Mouse (Mus musculus) gastrocnemius, postnatal 25 days (tissue): ENCODE measurements around the gene Akr1c19. TPM values are rescaled to one million over a fixed set of nuclear protein-coding genes. Genes with fewer than 3 reads are reported as not detected.

ENCODE experiments used
- DNase-seq: peaks from one replicate; pipeline ENCODE4 v3.0.0; 2022
- total RNA-seq, 2 experiments: library from RNA; stranded (reverse); gene quantifications; 1 replicate in 1 of 2; 2 replicates in 1 of 2; pipeline ENCODE4 v1.2.3; 2021

Gene Akr1c19
- total RNA-seq, 2 experiments from 2014 or later, result 0.28 TPM; not detected in 1

GRCm38 (mm10) chr13:4270860-4271259 is 42.4 kb downstream of the Akr1c19 start:
- DNase-seq, result no peak

GRCm38 (mm10) chr13:4277526-4277925 is 49.0 kb downstream of the Akr1c19 start:
- DNase-seq, result no peak

GRCm38 (mm10) chr13:4279284-4279683 is 50.8 kb downstream of the Akr1c19 start, which contains the start of gene Akr1c12:
Akr1c12 (minus strand) TSS chr13:4279433.
- DNase-seq, result no peak

- DNase-seq, result no peak
These were observed 53.2 kb downstream of the Akr1c19 start for GRCm38 (mm10) chr13:4281471-4282412.

- DNase-seq, result no peak
These were observed 68.5 kb downstream of the Akr1c19 start for GRCm38 (mm10) chr13:4296991-4297390.

Other genes with a start within 250 kb of the Akr1c19 start
- gene Akr1c14, start 179.7 kb upstream of the Akr1c19 start, total RNA-seq, result 1 to 10 TPM; 1.6 to 1.7 TPM
- 1 to 10 TPM in 1 of 2 experiments, not detected in 1; 1.3 TPM for gene Akr1c18, start 78.0 kb upstream of the Akr1c19 start, total RNA-seq
- under 1 TPM; 0.36 to 0.51 TPM for gene Akr1c13, start 37.5 kb upstream of the Akr1c19 start, total RNA-seq
- not detected for gene Akr1c12, start 50.7 kb downstream of the Akr1c19 start, total RNA-seq
- not detected for gene Akr1c6, start 205.6 kb downstream of the Akr1c19 start, total RNA-seq